Comparison of ENCODE assay signal across 21 mouse cellular contexts in the genomic region with DNA sequence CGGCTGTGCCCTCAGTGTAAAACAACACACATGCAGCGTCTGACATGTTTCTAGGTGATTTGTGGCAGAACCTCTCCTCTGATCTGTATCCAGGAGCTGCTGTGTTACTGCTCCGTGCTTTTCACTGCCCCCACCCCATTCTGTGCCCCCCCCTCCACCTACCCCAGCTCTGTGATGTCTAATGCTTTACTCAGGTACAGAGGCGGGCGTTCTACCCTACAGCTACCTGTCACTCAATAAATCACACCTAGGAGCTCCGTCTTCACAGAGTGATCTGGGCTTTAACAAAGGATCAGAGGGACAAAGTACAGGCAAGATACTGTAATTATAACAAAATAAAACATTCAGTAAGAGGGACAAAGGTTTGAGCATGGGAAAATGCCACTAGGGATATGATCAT.
DNase-seq lines count a peak whose midpoint lies in the region; ATAC-seq lines count a peak whose summit lies in the region.
"Had no signal": no experiment of that assay in that cellular context is flagged by ENCODE, and none has a peak within 500 bp of the region (broad histone marks: within the 10 kb centered on the region; RNA-seq: fewer than 3 reads in every experiment).

No protein-coding gene starts in this region.

- H3K4me1 ChIP-seq in hindbrain, embryonic 13.5 days (replicated peaks), result 0 out of 2 replicates have a peak, but pooled peaks cover 6% of the 10 kb centered on the region
- 0 out of 2 replicates have a peak, but pooled peaks cover 5% of the 10 kb centered on the region for H3K4me1 ChIP-seq in hindbrain, embryonic 10.5 days (replicated peaks)
- H3K4me1 ChIP-seq in midbrain, embryonic 14.5 days (ENCODE audit: control insufficient read depth, insufficient read depth, low read length), result 0 out of 2 replicates have a peak, but pooled peaks cover 3% of the 10 kb centered on the region
- H3K4me1 ChIP-seq in midbrain, embryonic 11.5 days (ENCODE audit: control insufficient read depth, insufficient read depth, low read length), result no peaks in the 10 kb centered on the region; the same call in 1 of the 2 replicates
- H3K4me1 ChIP-seq in heart, embryonic 12.5 days (replicated peaks), result no peaks in the 10 kb centered on the region
- H3K4me1 ChIP-seq: heart, embryonic 10.5 days; lung, embryonic 15.5 days; megakaryocyte, embryonic 14.5 days had no signal

- H3K27me3 ChIP-seq in hindbrain, embryonic 13.5 days, result no peaks in the 10 kb centered on the region
- H3K27me3 ChIP-seq in hindbrain, embryonic 10.5 days (ENCODE audit: insufficient read depth, poor library complexity, severe bottlenecking), result no peaks in the 10 kb centered on the region
- H3K27me3 ChIP-seq in midbrain, embryonic 14.5 days (ENCODE audit: control insufficient read depth, insufficient read depth, low read length), result no peaks in the 10 kb centered on the region
- H3K27me3 ChIP-seq in midbrain, embryonic 11.5 days (ENCODE audit: control insufficient read depth, insufficient read depth, low read length), result no peaks in the 10 kb centered on the region
- no peaks in the 10 kb centered on the region for H3K27me3 ChIP-seq in heart, embryonic 12.5 days (replicated peaks)
- H3K27me3 ChIP-seq: hindbrain, embryonic 15.5 days; lung, embryonic 15.5 days; megakaryocyte, embryonic 14.5 days had no signal

- no peak overlapping the region for H3K4me2 ChIP-seq in hindbrain, embryonic 13.5 days
- H3K4me2 ChIP-seq in midbrain, embryonic 14.5 days (ENCODE audit: low read length), result no peak overlapping the region
- no peak overlapping the region for H3K4me2 ChIP-seq in midbrain, embryonic 11.5 days
- H3K4me2 ChIP-seq in heart, embryonic 12.5 days, result no peak overlapping the region
- H3K4me2 ChIP-seq: hindbrain, embryonic 15.5 days; lung, embryonic 15.5 days had no signal

- H3K27ac ChIP-seq in hindbrain, embryonic 13.5 days, result no peak overlapping the region
- H3K27ac ChIP-seq in hindbrain, embryonic 10.5 days, result no peak overlapping the region
- H3K27ac ChIP-seq in midbrain, embryonic 14.5 days (replicated peaks; ENCODE audit: low read depth, low read length), result no peak overlapping the region
- no peak overlapping the region for H3K27ac ChIP-seq in midbrain, embryonic 11.5 days (ENCODE audit: low read depth, low read length)
- H3K27ac ChIP-seq in heart, embryonic 12.5 days (ENCODE audit: poor library complexity, severe bottlenecking), result no peak overlapping the region
- H3K27ac ChIP-seq: heart, embryonic 10.5 days; hindbrain, embryonic 15.5 days; kidney, postnatal 0 days; liver, embryonic 14.5 days; lung, embryonic 15.5 days had no signal

- H3K4me3 ChIP-seq in hindbrain, embryonic 13.5 days, result no peak overlapping the region
- no peak overlapping the region for H3K4me3 ChIP-seq in hindbrain, embryonic 10.5 days
- H3K4me3 ChIP-seq in midbrain, embryonic 14.5 days (replicated peaks; ENCODE audit: low read depth, low read length), result no peak overlapping the region
- no peak overlapping the region for H3K4me3 ChIP-seq in midbrain, embryonic 11.5 days (ENCODE audit: low read depth, low read length)
- no peak overlapping the region for H3K4me3 ChIP-seq in heart, embryonic 12.5 days
- H3K4me3 ChIP-seq: heart, embryonic 10.5 days; hindbrain, embryonic 15.5 days; lung, embryonic 15.5 days; megakaryocyte, embryonic 14.5 days had no signal

- 53% methylated on average over 6 of the region's 6 CpGs for WGBS in hindbrain, embryonic 13.5 days
- WGBS in hindbrain, embryonic 10.5 days, result 71% methylated on average over 6 of the region's 6 CpGs
- 62% methylated on average over 6 of the region's 6 CpGs for WGBS in midbrain, embryonic 14.5 days
- 79% methylated on average over 6 of the region's 6 CpGs for WGBS in midbrain, embryonic 11.5 days
- WGBS in heart, embryonic 12.5 days, result 58% methylated on average over 6 of the region's 6 CpGs

- no peak for DNase-seq in hindbrain, embryonic 10.5 days (ENCODE audit: low spot score)
- no peak for DNase-seq in midbrain, embryonic 14.5 days
- no peak for DNase-seq in midbrain, embryonic 11.5 days (ENCODE audit: low spot score, missing footprints)
- peak; percentile 20 for DNase-seq in neural tube, embryonic 10.5 days (ENCODE audit: extremely low spot score, low spot score)
- no peak for DNase-seq in spleen, postnatal 10 days (ENCODE audit: low spot score in 2 of 2)
- DNase-seq: adrenal gland, postnatal 36 days; cerebellum, adult 11 months; cerebellum, adult 9-11 months; kidney, adult 11 months; layer of hippocampus, adult 9-11 months; lung, postnatal 36 days; right cerebral cortex, postnatal 14 days; spleen, adult 18-20 months had no signal

- no peak overlapping the region for H3K9ac ChIP-seq in hindbrain, embryonic 13.5 days
- no peak overlapping the region for H3K9ac ChIP-seq in midbrain, embryonic 14.5 days (replicated peaks; ENCODE audit: low read length)
- H3K9ac ChIP-seq in midbrain, embryonic 11.5 days (ENCODE audit: low read length), result no peak overlapping the region
- H3K9ac ChIP-seq in heart, embryonic 12.5 days, result no peak overlapping the region
- H3K9ac ChIP-seq: hindbrain, embryonic 15.5 days; liver, embryonic 14.5 days; lung, embryonic 15.5 days had no signal

- H3K9me3 ChIP-seq in hindbrain, embryonic 13.5 days, result no peaks in the 10 kb centered on the region
- no peaks in the 10 kb centered on the region for H3K9me3 ChIP-seq in hindbrain, embryonic 10.5 days
- no peaks in the 10 kb centered on the region for H3K9me3 ChIP-seq in midbrain, embryonic 14.5 days (ENCODE audit: control insufficient read depth, low read length)
- no peaks in the 10 kb centered on the region for H3K9me3 ChIP-seq in midbrain, embryonic 11.5 days (ENCODE audit: control insufficient read depth, low read length)
- no peaks in the 10 kb centered on the region for H3K9me3 ChIP-seq in heart, embryonic 12.5 days (replicated peaks)
- H3K9me3 ChIP-seq: heart, embryonic 10.5 days; hindbrain, embryonic 15.5 days; lung, embryonic 15.5 days; megakaryocyte, embryonic 14.5 days had no signal

- no peaks in the 10 kb centered on the region for H3K36me3 ChIP-seq in hindbrain, embryonic 13.5 days
- no peaks in the 10 kb centered on the region for H3K36me3 ChIP-seq in hindbrain, embryonic 10.5 days
- H3K36me3 ChIP-seq in midbrain, embryonic 14.5 days (ENCODE audit: control insufficient read depth, insufficient read depth, low read length), result no peaks in the 10 kb centered on the region
- H3K36me3 ChIP-seq in midbrain, embryonic 11.5 days (ENCODE audit: control insufficient read depth, insufficient read depth, low read length), result no peaks in the 10 kb centered on the region
- no peaks in the 10 kb centered on the region for H3K36me3 ChIP-seq in heart, embryonic 12.5 days
- H3K36me3 ChIP-seq: heart, embryonic 10.5 days; hindbrain, embryonic 15.5 days; lung, embryonic 15.5 days had no signal

- ATAC-seq in hindbrain, embryonic 13.5 days (ENCODE audit: low FRiP score), result peak; percentile 10; the same call in 1 of the 2 replicates
- peak; percentile 24; the same call in 1 of the 2 replicates for ATAC-seq in midbrain, embryonic 14.5 days (ENCODE audit: low FRiP score, low TSS enrichment)
- no peak for ATAC-seq in midbrain, embryonic 11.5 days (ENCODE audit: low FRiP score)
- ATAC-seq in heart, embryonic 12.5 days (ENCODE audit: insufficient number of reproducible peaks, low FRiP score), result no peak

Comparison
In these comparisons a context has a peak if more than half of its experiments do, and no peak if none do; other contexts are left out.
1. ATAC-seq: peak in hindbrain, embryonic 13.5 days (single experiment) and midbrain, embryonic 14.5 days (single experiment); none in midbrain, embryonic 11.5 days (single experiment) and heart, embryonic 12.5 days (single experiment).